Mouse (Mus musculus) lung, embryonic 15.5 days (tissue): ENCODE measurements at regions not wholly inside any gene's neighbourhood (a gene's known extent, or its start where the extent isn't known, plus 50 kb on each side); places are given as distances from the start of the nearest gene placed in this dataset.

Experiments
- ATAC-seq: fragments of 200-750 bp; cut with Nextera tagmentation; 2 replicates; pipeline ENCODE4 v1.8.0; 2017; ENCODE audit warnings: moderate number of reproducible peaks, borderline replicate concordance; ENCODE audit not compliant: low FRiP score, low TSS enrichment; ENCODE audit errors: extremely low read depth
- H3K27ac ChIP-seq: fragments of 300-500 bp; sonication (generic); 2 replicates; pipeline ENCODE4 v1.5.1; 2015; ENCODE audit warnings: moderate library complexity, mild to moderate bottlenecking, inconsistent platforms
- H3K27me3 ChIP-seq: fragments of 300-500 bp; sonication (generic); 2 replicates; pipeline ENCODE4 v1.6.1; 2015; ENCODE audit warnings: inconsistent platforms
- H3K36me3 ChIP-seq: fragments of 300-500 bp; sonication (generic); 2 replicates; pipeline ENCODE4 v1.6.1; 2015; ENCODE audit warnings: inconsistent platforms
- H3K4me1 ChIP-seq: fragments of 300-500 bp; sonication (generic); 2 replicates; pipeline ENCODE4 v1.6.1; 2015; ENCODE audit warnings: inconsistent platforms
- H3K4me2 ChIP-seq: fragments of 300-500 bp; sonication (generic); 2 replicates; pipeline ENCODE4 v1.6.1; 2015; ENCODE audit warnings: inconsistent platforms, mild to moderate bottlenecking, moderate library complexity
- H3K4me3 ChIP-seq: fragments of 300-500 bp; sonication (generic); 2 replicates; pipeline ENCODE4 v1.5.1; 2015; ENCODE audit warnings: mild to moderate bottlenecking, inconsistent platforms
- H3K9ac ChIP-seq: fragments of 300-500 bp; sonication (generic); 2 replicates; pipeline ENCODE4 v1.6.1; 2015; ENCODE audit warnings: inconsistent platforms
- H3K9me3 ChIP-seq: fragments of 300-500 bp; sonication (generic); 2 replicates; pipeline ENCODE4 v1.6.1; 2016; ENCODE audit warnings: inconsistent platforms
- WGBS: fragments of 180-500 bp; shearing (Covaris S2); methylation state at CpG from one replicate; pipeline ENCODE4 v1.1.7; 2015; 5-methylcytosine and 5-hydroxymethylcytosine counted together

DNA sequence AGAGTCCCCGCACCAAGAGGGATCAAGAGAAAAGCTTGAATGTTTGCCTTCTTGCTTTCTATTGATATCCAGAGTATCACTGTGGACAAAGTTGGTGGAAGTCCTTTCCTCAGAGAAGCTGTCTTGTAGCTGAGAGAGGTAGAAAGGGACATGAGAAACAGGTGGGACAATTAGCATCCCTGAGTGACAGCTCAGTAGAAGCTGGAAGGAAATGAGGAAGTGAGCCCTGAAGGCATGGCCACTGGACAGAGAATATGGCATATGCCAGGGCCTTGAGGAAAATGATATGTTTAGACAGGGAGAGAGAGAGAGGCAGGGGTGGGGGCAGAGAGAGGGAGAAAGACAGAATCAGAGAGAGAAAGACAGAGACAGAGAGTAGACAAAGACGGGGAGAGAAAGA lies 241.4 kb downstream of the Nuak1 start:
- ATAC-seq, result no peak
- no peak overlapping the region for H3K4me2 ChIP-seq
- H3K27me3 ChIP-seq, result no peaks in the 10 kb centered on the region
- no peak overlapping the region for H3K9ac ChIP-seq
- H3K27ac ChIP-seq, result no peak overlapping the region
- H3K4me3 ChIP-seq, result no peak overlapping the region
- 80% methylated on average over 2 of the region's 2 CpGs for WGBS
- no peaks in the 10 kb centered on the region for H3K9me3 ChIP-seq
- H3K36me3 ChIP-seq, result no peaks in the 10 kb centered on the region
- no peaks in the 10 kb centered on the region for H3K4me1 ChIP-seq

DNA sequence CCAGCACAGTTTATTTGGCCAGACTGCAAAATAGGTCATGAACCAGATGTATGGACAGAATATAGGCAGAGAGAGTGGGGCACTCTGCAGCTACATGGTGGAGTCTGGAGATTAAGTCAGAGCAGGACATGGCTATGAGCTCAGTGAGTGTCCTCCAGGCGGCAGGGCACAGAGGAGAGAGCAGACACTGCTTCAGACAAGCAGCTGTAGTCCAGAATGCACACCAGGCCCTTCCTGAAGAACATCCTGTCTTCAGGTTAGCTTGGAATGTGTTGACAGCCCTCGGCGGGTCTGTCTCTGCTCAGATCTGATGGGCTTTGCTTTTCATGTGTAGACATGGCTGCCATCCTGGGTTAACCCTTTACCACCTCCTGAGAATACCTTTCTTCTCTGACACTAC lies 238.6 kb downstream of the Nuak1 start:
- no peak overlapping the region for H3K4me2 ChIP-seq
- no peaks in the 10 kb centered on the region for H3K27me3 ChIP-seq
- no peak overlapping the region for H3K27ac ChIP-seq
- H3K4me3 ChIP-seq, result no peak overlapping the region
- WGBS, result 35% methylated on average over 3 of the region's 3 CpGs
- H3K4me1 ChIP-seq, result no peaks in the 10 kb centered on the region
- no peak for ATAC-seq
- H3K9me3 ChIP-seq, result no peaks in the 10 kb centered on the region
- H3K36me3 ChIP-seq, result no peaks in the 10 kb centered on the region
- H3K9ac ChIP-seq, result no peak overlapping the region

DNA sequence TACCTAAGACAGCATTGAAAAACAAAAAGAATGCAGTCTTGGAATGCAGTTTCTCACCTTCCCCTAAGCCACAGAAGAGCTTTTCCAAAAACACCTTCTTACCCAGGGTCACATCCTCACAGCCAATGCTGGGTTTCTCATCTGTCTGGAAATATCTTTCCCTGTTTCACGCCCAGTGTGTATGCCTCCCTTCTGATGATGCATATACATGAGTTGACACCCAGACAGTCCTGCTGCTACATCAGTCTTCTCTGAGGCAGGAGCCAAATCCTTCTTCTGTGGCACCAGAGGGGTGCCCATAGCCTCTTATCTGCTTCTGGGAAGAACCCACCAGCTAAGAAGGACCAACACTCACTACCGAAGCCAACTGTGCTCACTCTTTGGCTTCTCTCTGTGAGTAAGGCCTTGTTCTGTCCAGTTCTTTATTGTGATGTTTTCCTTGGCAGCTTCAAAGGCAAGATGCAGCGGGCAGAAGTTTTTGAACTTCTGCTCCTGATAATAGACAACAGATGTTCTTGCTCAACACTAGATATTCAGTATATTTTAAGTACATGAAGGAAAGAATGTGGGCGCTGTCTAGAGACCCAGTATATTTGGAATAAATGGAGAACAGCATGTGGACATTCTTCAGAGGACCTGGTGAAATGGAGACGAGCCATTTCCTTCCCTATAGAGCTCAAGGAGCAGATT lies 228.2 kb downstream of the Nuak1 start:
- Histone ChIP-seq H3K27ac (no peak overlapping the region), H3K9me3 (peaks cover 3% of the 10 kb centered on the region; the same call in 1 of the 2 replicates), H3K4me1 (no peaks in the 10 kb centered on the region), H3K36me3 (no peaks in the 10 kb centered on the region), H3K4me3 (no peak overlapping the region), H3K4me2 (no peak overlapping the region), H3K9ac (no peak overlapping the region), H3K27me3 (no peaks in the 10 kb centered on the region)
- 58% methylated on average over 5 of the region's 5 CpGs for WGBS
- ATAC-seq, result no peak

DNA sequence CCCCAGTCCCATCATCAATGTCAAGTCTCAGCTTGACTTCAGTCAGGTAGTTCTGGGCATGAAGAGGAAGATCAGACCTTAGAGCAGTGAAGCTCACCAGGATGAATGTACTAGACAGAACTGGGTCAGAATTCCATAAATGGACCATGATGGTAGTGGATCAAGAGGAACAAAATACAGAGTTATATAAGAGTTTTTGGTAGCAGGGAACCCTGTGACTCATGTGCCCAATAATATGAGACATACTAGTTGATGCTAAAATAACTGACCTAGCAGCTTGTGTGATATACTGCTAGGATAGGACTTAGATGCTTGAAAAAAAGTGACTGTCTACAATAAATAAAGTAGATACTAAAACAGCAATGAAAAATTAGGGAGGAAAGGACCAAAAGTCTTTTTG lies 225.6 kb downstream of the Nuak1 start:
- H3K4me3 ChIP-seq, result no peak overlapping the region
- no peak overlapping the region for H3K4me2 ChIP-seq
- H3K4me1 ChIP-seq, result no peaks in the 10 kb centered on the region
- no peaks in the 10 kb centered on the region for H3K27me3 ChIP-seq
- H3K36me3 ChIP-seq, result no peaks in the 10 kb centered on the region
- no peak for ATAC-seq
- H3K27ac ChIP-seq, result no peak overlapping the region
- no peaks in the 10 kb centered on the region for H3K9me3 ChIP-seq
- no peak overlapping the region for H3K9ac ChIP-seq

DNA sequence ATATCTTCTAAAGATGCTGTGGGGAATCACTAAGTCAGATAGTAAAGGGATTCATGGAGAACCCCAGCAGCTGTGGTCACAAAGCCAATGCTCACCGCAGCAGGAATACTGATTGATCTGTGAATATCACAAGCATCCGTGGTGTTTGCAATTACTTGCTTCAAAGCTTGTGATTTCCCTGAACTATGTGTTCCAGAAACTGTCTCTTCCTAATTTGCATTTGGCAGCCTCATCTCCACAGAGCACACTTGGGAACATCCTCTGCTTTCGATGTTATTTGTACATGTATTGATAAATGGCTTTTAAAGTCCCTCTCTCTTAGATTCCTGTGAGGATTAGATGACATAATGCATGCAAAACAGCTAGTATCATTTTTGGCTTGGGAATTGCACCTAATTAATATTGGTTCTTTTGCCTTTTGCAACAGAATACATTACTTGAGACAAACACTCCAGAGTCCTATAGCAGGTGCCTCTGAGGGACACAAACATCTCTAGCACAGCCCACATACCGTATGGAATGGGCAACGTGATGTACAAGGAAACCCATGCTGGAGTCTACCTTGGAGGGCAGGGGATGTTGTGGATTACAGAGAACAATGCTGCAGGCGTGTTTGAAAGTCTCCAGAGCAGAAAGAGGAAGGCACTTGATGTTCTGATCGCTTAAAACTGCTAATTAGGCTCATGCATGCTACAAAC lies 211.0 kb downstream of the Nuak1 start:
- Histone ChIP-seq H3K4me1 (no peaks in the 10 kb centered on the region), H3K4me2 (no peak overlapping the region), H3K4me3 (no peak overlapping the region), H3K27me3 (no peaks in the 10 kb centered on the region), H3K9me3 (no peaks in the 10 kb centered on the region), H3K9ac (no peak overlapping the region), H3K27ac (no peak overlapping the region), H3K36me3 (no peaks in the 10 kb centered on the region)
- 72% methylated on average over 7 of the region's 7 CpGs for WGBS
- no peak for ATAC-seq

DNA sequence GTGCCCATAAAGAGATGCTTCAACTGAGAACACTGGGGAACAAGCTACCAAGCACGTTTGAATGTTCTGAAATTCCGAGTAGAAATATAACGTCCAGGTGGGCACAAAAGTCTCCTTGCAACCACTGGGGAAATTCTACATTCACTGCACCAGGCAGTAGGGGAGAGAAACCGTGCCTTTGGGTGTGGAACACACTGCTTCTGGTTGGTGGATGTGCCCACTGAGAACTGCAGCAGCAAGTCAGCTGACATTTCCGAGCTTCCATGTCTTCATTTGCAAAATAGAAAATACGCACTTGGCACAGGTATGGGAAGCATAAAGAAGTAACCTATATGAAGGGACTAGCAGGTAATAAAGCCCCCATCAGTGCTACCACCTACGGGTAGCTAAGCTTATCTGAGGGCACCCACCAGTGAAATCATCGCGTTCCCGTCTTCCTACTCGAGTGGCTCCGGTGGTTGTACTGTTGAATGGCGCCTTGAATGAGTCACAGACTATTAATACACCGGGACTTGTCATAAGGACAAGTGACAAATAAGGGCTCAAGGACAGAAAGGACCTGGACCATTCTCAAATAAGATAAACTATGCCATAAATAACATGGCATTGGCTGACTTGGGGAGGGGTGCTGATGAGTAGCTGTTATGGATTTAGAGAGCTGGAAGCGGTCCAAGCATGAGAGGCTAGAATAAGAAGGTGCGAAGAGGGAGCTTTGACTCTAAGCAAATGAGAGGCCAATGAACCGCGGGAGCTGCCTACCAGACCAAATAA lies 210.2 kb downstream of the Nuak1 start:
- Histone ChIP-seq H3K36me3 (no peaks in the 10 kb centered on the region), H3K27ac (no peak overlapping the region), H3K4me3 (no peak overlapping the region), H3K9me3 (no peaks in the 10 kb centered on the region), H3K9ac (no peak overlapping the region), H3K27me3 (no peaks in the 10 kb centered on the region), H3K4me1 (no peaks in the 10 kb centered on the region), H3K4me2 (no peak overlapping the region)
- ATAC-seq, result no peak
- WGBS, result 66% methylated on average over 18 of the region's 18 CpGs

DNA sequence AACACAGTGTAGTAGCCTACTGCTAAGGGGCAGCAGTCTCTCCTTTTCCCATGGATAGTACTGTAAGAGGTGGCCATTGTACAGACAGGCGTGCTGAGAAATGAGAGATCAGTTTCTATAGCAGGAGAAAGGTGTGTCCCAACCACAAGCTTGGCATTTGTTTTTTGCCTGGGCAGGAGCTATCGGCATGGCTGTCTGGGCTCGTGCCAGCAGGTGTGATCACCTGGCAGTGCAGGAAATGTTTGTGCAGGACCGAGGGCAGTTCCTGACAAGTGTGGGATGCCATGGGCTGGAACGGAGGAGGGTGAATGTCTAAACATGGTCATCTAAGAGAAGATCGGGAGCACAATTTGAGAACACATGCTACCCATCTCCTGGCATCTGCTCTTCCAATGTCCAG lies 205.4 kb downstream of the Nuak1 start:
- H3K4me3 ChIP-seq, result no peak overlapping the region
- 78% methylated on average over 6 of the region's 6 CpGs for WGBS
- no peak for ATAC-seq

DNA sequence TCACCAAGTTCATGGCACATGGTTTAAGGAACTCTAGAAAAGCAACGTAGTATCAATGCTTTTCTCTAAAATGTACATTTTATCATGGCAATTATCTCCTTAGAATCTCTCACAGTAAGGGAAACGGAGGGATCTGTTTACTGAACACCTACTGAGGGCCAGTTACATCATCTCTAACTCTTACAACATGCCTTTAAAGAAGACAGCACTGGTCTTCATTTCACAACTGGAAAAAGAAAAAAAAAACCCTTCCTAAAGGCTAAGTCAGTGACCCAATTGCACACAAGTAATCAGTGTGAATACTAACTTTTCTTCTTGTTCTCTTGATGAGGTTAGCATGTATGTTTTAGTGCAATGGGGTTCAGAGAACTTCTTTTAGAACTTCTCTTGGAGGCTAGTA lies 204.2 kb downstream of the Nuak1 start:
- Histone ChIP-seq H3K4me3 (no peak overlapping the region), H3K4me1 (no peaks in the 10 kb centered on the region), H3K9ac (no peak overlapping the region), H3K27me3 (no peaks in the 10 kb centered on the region), H3K9me3 (no peaks in the 10 kb centered on the region), H3K4me2 (no peak overlapping the region), H3K27ac (no peak overlapping the region), H3K36me3 (no peaks in the 10 kb centered on the region)
- 29% methylated on average over 2 of the region's 2 CpGs for WGBS
- ATAC-seq, result no peak

More for the DNA sequence above, 205.4 kb downstream of the Nuak1 start:
- H3K27ac ChIP-seq, result no peak overlapping the region
- H3K36me3 ChIP-seq, result no peaks in the 10 kb centered on the region
- H3K4me1 ChIP-seq, result no peaks in the 10 kb centered on the region
- no peak overlapping the region for H3K4me2 ChIP-seq
- H3K27me3 ChIP-seq, result no peaks in the 10 kb centered on the region
- no peaks in the 10 kb centered on the region for H3K9me3 ChIP-seq
- no peak overlapping the region for H3K9ac ChIP-seq

DNA sequence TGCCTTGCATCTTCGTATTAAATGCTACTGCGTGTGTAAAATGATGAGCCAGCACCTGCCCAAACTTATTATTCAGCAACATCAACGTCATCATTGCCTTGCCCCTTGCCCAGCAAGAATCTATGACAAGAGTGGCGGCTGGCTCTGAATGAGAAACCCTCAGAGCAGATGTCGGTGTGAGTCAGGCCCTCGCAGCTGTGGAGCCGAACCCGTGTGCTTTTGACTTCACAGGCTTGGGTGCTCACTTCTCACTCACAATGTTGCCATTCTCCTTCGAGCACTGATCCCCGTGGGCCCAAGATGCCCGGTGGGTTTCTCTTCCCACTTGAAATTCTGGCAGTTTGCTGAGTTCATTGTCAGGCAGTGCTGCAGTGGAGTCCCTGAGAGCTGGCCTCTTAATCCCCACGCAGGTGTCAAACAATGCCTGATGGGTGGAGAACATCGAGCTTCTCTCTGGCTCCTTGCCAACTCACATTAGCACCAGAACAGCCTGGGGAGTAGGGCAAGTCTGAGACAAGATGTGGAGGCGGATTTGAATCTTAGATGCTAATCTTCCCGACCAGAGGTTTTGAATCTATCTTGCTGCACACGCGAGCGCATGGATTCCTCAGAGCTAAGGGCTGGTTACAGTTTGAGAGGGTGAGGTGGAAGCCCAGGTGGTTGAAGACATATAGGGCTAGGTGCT lies 202.0 kb downstream of the Nuak1 start:
- Histone ChIP-seq H3K4me1 (no peaks in the 10 kb centered on the region), H3K27me3 (no peaks in the 10 kb centered on the region), H3K4me3 (no peak overlapping the region), H3K9me3 (peaks cover 4% of the 10 kb centered on the region; the same call in 1 of the 2 replicates), H3K27ac (no peak overlapping the region), H3K9ac (no peak overlapping the region), H3K4me2 (no peak overlapping the region), H3K36me3 (no peaks in the 10 kb centered on the region)
- 54% methylated on average over 18 of the region's 18 CpGs for WGBS
- ATAC-seq, result no peak

DNA sequence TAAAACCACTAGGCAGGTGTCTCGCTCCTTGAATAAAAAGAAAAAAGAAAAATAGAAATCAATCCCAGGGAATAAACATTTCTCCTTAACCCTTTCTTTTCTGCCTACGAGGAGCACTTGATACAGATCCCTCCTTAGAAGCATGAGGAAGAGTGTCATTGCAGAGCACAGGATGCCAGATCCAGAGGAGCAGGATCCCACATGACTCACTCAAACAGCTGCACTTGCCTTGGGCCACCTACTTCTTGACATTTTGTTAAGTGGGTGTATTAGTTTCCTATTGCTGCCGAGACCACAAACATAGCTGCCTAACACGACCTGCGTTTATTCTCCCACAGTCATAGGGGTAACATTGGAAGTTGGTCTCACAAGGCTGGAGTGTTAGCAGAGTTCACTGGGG lies 197.1 kb downstream of the Nuak1 start:
- no peaks in the 10 kb centered on the region for H3K36me3 ChIP-seq
- no peak overlapping the region for H3K4me3 ChIP-seq
- no peaks in the 10 kb centered on the region for H3K27me3 ChIP-seq
- WGBS, result 91% methylated on average over 5 of the region's 5 CpGs
- ATAC-seq, result no peak
- no peaks in the 10 kb centered on the region for H3K4me1 ChIP-seq
- H3K9ac ChIP-seq, result no peak overlapping the region
- no peak overlapping the region for H3K4me2 ChIP-seq
- H3K27ac ChIP-seq, result no peak overlapping the region
- peaks cover 4% of the 10 kb centered on the region; the same call in 1 of the 2 replicates for H3K9me3 ChIP-seq

DNA sequence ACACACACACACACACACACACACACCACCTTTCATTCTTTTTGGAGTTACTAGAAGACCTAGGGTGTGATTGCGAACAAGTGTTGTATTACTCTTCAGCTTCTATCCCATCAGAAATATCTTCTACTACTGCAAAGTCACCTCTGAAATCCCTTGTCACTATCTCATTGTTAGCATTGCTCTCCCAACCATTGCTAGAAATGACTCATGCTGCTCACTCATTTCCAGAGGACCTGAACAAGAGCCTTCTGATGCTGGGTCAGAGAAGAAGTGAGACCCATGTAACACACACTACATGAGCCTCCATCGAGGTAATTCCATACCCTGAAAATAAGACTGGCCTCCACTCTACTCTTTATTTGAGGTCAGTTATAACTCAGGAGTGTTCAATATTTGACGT lies 191.1 kb downstream of the Nuak1 start:
- ATAC-seq, result no peak
- no peak overlapping the region for H3K4me3 ChIP-seq
- H3K27ac ChIP-seq, result no peak overlapping the region
- H3K9me3 ChIP-seq, result no peaks in the 10 kb centered on the region
- H3K36me3 ChIP-seq, result no peaks in the 10 kb centered on the region
- H3K27me3 ChIP-seq, result no peaks in the 10 kb centered on the region
- no peak overlapping the region for H3K4me2 ChIP-seq
- H3K9ac ChIP-seq, result no peak overlapping the region
- no peaks in the 10 kb centered on the region for H3K4me1 ChIP-seq
- WGBS, result 87% methylated on average over 3 of the region's 3 CpGs
